Mouse (Mus musculus): Measurements from ENCODE around the gene Slc44a2. TPM values are rescaled to one million over a fixed set of nuclear protein-coding genes. Genes with fewer than 3 reads are reported as not detected.

Gene Slc44a2
- total RNA-seq, 2 experiments from 2014 or later = 99.2 to 113 TPM

DNA sequence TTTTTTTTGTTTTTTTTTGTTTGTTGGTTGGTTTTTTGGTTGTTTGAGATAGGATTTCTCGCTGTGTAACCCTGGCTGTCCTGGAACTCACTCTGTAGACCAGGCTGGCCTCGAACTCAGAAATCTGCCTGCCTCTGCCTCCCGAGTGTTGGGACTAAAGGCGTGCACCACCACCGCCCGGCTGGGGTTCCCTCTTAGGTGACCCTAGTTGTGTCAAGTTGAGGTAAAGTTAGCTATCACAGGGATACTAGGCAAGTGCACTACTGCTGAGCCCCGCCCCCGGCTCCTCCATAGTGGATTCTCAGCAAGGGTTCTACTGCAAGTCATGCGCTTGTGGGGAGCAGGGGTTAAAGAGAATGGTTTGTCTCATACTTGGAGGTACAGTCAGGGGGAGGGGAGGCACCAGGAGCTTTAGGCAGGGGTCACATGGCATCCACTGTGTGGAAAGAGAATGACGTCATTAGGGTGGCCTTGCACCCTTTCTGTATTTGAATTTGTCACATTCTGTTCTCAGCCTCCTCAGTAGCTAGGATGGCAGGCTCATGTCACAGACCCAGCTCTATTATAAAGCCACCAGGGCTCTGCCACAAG, 9.3 kb downstream of the Slc44a2 start:
- intact Hi-C loops (cut with DNase I) = no loop called here
- no peak for DNase-seq (ENCODE audit: low spot score)

DNA sequence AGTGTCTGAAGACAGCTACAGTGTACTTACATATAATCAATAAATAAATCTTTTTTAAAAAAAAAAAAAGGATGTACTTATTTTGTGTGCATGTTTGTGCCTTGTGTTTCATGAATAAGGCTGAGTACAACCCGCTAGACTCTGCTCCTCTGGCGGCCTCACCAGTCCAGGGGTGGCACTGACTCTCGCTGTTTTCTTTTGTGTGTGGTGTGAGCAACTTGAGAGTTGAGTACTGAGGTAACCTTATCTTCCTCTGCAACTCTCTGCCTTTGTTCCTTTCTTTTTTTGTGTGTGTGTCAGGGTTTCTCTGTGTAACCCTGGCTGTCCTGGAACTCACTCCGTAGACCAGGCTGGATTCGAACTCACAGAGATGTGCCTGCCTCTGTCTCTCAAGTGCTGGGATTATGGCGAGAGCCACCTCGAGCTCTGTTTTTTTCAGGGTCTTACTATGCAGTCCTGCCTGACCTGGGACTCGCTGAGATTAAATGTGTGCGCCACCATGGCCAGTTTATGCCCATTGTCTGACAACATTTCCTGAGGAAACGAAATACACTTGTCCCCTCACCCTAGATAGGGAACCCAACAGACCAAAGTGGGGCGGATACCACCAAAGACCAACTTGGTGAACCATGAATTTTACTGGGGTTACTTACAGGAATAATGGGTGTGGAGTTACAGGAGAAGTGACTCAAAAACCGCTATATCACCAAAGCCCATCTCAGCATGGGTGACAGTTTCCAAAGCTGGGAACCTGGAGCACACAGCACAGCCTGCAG, 11.1 kb downstream of the Slc44a2 start:
- intact Hi-C loops (cut with DNase I) = no loop called here
- no peak for DNase-seq (ENCODE audit: low spot score)

DNA sequence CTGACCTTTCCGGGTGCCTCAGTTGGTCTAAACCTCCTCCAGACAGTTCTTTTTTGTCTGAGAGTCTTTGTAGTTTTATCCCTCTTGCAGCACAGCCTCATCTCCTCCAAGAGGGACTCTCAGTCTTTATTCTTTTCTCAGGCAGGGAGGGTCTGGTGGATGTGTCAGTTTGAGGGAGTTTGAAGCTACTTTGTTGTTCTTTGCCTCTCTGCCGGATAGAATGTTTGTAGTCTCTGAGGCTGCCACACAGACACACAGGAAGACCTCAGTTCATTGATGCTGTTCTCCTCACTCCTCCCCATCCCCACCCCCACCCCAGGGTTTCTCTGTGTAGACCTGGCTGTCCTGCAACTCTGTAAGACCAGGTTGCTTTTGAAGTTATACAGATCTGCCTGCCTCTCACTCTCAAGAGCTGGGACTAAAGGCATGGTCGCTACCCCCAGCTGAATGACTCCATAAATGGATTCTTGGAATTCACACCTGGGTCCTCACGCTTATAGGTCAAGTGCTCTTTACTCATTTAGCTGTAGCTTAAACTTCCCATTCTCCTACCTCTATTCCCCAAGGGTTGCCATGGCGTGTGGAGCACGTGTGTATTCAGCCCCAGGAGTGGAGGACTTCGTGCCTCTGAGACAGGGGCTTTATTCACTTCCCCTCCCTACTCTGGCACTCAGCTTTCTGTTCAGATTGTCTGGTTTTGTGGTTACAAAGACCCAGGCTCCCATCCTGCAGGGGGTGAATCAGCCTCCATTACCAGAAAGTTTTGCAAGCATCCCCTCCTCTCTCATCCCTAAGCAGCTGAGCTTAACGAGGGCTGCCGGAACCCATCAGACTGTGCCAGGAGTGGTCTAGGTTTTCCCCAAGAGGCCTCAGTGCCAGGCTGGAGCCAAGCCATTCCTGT, 11.9 kb downstream of the Slc44a2 start:
- intact Hi-C loops (cut with DNase I) = no loop called here
- no peak for DNase-seq (ENCODE audit: low spot score)

DNA sequence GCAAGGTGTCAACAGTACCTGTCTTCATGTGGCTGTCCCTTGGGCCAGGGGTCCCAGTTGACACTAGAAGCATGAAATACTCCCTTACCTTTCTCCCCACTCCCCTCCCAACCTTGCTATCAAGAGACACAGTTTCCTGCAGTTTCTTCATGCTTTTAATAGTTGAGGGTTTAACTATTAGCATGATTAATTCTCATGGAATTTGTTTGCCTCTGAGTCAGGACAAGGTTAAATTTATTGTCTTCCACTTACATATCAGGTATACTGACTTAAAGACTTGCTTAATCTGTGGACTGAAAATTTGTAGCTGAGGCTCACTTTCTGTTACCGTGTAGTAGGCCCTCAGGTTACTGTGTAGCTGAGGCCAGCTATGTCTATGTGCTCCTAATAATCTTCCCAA, 13.0 kb downstream of the Slc44a2 start:
- DNase-seq (ENCODE audit: low spot score) = no peak
- intact Hi-C loops (cut with DNase I) = no loop called here

DNA sequence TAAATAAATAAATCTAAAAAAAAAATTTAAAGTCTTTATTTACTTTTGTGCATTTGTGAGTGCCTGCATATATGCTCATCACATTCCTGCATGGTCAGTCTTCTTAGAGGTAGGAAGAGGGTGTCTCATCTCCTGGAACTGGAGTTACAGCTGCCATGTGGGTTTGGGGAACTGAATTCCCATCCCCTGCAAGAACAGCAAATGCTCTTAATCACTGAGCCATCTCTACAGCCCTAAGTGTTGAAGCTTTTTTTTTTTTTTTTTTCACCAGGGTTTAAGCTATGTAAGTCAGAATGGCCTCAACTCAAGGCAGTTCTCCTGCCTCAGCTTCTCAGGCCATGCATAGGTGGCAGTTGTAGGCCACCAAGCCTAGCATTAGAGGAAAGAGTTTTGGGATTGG, 14.2 kb downstream of the Slc44a2 start:
- intact Hi-C loops (cut with DNase I) = no loop called here
- DNase-seq (ENCODE audit: low spot score) = no peak

DNA sequence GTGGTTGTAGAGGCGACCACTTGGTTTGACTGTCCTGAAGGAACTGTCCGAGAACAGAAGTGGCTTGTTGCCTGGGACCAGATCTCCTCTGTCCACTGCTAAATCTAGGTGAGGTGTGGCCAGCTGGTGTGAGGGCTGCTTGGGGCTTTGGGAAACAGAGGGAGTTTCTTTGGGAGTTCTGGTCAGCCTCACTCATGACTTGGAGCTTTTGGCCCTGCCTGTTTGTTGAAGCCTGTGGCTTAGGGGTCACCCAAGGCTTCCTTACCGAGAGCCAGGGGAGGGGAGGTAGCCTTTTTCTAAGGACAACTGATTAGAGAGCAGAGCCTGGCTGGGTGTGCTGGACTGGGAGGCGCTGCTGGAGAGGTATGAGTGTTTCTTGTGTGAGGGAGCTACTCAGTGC, 14.9 kb downstream of the Slc44a2 start:
- intact Hi-C loops (cut with DNase I) = no loop called here
- peak; percentile 47 for DNase-seq (ENCODE audit: low spot score)

DNA sequence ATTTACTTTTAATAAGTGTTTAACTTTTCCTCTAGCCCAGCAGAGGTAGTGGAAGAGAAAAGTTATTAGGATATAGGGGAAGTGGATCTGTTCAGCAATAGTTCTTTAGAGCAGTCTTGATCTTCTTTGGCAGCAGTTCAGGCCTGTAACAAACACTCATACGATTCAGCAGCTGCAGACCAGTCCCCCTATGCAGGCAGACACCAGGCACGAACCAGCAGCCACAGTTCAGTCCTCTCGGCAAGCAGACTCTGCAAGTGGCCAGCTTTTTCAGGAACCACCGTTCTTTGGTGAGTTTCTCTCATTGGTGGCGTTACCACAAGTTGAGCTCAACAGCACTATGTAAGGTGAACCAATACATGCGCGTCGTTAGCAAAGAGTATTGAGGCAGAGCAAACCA, 16.0 kb downstream of the Slc44a2 start:
- DNase-seq (ENCODE audit: low spot score) = no peak
- intact Hi-C loops (cut with DNase I) = no loop called here

DNA sequence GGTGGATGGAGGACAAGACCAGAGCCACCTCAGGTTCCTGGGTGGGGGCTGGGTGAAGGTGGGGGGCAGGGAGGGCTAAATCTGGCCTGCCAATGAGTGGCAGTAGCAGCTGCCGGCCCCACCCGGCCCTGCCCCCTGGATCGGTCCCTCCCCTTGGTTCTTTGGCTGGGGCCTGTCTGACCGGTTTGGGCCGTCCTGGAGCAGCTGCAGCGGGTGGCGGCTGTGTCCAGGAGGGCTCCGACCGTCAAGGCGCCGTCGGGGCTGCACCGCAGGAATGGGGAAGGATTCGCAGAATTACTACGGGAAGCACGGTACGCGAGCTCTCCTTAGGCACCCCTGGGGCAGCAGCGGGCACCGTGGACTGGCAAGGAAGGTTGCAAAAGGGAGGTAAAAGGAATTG, 17.2 kb downstream of the Slc44a2 start:
- DNase-seq (ENCODE audit: low spot score) = no peak
- intact Hi-C loops (cut with DNase I) = no loop called here

DNA sequence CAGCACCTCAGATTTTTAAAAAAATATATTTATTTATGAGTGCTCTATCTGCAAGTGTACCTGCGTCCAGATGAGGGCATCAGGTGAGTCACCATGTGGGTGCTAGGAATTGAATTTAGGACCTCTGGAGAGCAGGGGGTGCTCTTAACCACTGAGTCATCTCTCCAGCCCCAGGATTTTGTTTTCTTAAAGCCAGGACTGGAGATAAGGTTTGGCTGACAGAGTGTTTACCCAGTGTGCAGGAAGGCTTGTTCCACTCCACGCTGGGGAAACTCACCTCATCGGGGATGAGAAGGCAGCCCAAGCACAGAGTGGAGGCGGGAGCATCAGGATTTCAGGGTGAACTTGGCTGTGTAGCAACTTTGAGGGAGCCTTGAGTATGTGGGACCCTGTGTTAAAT, 19.9 kb downstream of the Slc44a2 start:
- intact Hi-C loops (cut with DNase I) = no loop called here
- DNase-seq (ENCODE audit: low spot score) = no peak

DNA sequence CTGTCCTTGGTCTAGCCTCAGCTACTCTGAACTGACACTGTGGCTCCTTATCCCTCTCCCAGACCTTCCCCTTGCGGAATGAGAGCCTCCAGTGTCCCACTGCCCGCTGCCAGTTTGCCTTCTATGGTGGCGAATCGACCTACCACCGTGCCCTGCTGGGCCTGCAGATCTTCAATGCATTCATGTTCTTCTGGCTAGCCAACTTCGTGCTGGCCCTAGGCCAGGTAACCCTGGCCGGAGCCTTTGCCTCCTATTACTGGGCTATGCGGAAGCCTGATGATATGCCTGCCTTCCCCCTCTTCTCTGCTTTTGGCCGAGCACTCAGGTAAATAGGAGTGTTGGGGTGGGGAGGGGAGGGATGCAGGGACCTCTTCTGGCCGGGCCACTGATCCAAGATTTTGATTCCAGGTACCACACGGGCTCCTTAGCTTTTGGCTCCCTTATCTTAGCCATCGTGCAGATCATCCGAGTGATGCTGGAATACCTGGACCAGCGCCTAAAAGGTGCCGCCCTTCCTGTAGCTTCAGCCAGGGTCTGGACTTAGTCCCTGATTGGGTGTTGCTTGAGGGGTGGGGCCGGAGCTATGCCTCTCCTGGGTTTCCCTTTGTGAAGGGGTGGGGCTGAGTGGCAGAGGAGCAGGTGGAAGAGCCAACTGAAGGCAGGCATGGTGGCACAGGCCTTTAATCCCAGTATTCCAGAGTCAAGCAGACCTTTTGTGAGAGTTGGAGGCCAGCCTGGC, 26.3 kb downstream of the Slc44a2 start:
- intact Hi-C loops (cut with DNase I) = no loop called here
- no peak for DNase-seq (ENCODE audit: low spot score)

DNA sequence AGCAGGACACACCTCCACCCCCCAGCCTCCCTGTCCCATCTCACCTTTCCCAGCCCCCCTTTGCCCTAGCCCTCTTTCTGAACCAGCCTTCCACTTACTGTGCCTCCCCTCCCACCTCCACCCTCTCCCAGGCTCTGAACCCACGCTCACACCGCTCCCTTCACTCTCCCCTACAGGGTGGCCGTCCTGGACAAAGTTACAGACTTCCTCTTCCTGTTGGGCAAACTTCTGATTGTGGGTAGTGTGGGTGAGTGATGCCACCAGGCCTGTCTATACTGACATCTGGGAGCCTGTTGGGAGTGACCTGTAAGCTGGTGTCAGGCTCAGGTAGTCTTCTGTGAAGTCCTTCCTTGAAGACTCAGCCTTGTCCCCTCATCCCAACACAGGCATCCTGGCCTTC, 27.7 kb downstream of the Slc44a2 start:
- intact Hi-C loops (cut with DNase I) = no loop called here
- DNase-seq (ENCODE audit: low spot score) = no peak

DNA sequence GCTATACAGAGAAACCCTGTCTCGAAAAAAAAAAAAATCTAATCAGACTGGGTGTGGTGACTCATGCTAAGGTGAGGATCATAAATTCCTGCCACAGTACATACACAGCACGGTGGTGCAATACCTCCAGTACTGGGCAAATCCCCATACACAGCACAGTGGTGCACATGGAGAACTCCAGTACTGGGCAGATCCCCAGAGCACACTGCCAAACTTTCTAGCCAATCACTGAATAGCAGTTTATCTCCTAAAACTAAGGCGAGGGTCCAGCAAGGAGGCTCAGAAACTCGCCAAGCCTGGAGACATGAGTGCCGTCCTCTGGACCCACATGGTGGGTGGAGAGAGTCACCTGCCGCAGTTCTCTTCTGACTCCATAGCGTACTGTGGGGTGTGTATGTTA, 30.7 kb downstream of the Slc44a2 start:
- intact Hi-C loops (cut with DNase I) = no loop called here
- DNase-seq (ENCODE audit: low spot score) = no peak

DNA sequence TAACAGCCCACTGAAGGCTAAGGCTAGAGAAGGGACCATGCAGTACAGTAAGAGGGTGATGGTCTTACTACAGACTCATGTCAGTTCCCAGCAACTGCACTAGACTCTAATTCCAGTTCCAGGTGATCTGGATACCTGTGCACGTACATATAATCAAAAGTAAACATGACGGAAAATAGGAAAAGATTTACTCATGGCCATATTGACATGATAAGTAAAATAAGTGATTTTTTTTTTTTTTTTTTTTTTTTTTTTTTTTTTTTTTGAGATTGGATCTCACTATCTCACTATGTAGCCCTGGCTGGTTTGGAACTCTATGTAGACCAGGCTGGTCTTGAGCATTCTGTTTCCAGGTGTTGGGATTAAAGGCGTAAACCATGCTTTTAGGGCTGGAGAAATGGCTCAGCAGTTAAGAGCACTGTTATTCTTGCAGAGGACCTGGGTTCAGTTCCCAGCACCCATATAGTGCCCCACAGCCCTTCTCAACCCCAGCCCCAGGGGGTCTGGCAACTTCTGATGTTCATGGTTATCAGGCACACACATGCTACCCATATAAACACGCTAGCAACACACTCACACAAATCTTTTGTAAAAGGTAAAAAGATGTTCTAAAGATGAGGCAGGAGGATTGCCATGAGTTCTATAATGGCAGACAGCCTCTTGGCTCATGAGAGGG, 31.3 kb downstream of the Slc44a2 start:
- DNase-seq (ENCODE audit: low spot score) = no peak
- intact Hi-C loops (cut with DNase I) = no loop called here

DNA sequence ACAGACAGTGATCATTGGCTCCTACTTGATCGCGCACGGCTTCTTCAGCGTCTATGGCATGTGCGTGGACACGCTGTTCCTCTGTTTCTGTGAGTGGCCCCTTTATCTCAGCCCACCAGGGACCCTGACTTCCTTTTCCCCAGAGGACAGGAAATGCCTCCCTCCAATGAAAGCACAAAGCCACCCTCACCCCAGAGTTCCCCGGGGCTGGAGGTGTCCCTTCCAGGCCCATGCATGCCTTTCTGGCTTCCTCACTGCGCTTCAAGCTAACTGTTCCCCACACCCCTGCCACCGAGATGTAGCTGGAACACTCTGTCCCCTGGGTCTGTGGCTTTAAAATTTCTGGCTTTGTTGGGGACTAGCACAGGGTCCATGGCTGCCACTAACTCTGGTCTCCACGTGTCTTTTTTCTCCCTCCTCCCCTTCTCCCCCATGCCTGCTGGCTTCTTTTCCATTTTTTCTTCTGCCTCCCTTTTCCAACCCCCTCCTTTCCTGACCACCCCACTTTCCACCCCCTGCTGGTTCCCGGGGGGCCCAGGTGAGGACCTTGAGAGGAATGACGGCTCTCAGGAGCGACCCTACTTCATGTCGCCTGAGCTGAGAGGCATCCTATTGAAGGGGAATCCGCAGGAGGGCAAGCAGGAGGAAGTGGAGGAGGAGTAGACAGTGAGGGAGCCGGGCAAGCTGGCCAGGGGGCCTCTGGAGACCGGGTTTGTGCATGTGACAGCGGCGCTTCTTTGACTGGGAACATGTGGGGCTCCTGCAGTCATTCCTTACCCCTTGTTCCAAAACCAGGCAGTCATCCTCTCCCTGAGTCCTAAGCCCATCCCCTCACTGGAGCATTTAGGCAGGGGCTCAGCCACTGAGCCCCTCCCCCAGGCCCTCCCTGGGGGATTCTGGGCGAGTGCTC, 32.2 kb downstream of the Slc44a2 start:
- no peak for DNase-seq (ENCODE audit: low spot score)
- intact Hi-C loops (cut with DNase I) = no loop called here

DNA sequence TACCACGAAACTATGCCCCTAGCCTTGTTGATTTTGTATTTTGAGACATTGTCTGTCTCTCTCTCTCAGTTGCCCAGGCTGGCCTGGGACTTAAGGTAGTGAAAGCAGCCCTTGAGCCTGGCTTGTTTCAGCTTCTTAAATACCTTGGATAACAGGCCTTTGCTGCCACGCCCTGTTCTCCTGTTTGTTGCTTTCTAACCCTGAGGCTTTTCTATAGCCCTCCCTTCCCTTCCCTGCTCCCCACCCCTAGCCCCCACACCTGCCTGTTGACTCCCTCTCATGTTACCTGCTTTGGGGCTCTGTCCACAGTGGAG, 32.8 kb downstream of the Slc44a2 start:
- DNase-seq (ENCODE audit: low spot score) = no peak
- intact Hi-C loops (cut with DNase I) = no loop called here

DNA sequence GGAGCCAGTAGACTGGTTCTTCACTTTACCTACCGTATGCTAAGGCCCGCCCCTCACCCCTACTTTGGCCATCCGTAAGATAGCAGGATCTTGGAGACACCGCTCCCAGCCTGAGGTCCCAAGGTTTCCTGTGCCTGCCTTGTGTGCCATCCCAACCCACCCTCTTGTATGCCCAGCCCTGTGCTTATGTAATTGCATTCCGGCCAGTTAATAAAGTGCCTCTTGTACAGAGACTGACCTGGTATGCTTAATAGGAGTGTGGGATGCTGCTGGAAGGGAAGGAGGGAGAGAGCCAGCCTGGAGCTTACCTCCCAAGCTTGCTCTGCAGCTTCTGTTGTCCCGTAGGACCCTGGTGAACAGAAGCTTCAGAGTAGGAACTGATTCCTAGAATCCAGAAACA, 34.3 kb downstream of the Slc44a2 start:
- DNase-seq (ENCODE audit: low spot score) = no peak
- intact Hi-C loops (cut with DNase I) = no loop called here

DNA sequence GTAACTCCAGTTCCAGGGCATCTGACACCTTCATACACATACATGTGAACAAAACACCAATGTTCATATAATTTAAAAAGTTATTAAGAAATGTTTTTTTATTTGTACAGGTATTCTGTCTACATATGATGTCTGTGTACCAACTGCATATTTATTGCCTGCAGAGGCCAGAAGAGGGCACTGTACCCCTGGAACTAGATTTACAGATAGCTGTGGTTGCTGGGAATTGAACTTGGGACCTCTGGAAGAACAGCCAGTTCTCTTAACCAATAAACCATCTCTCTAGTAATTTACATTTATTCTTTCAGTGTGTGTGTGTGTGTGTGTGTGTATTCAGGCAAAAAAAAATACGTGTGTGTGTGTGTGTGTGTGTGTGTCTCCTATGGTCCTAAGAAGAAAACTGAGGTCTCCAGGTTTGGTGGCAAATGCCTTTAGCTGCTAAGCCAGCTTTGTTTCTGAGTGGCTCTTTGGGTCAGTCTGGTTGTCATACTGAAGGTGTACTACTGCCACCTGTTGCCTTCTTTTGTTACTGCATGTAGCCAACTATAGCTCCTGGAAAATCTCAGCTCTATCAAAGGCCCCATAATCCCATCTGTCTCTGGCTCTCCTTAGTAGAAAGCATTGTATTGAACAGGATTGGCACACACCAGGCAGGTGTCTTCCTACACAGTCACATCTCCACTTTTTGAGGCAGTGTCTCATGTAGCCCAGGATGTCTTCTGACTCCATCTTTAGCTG, 36.7 kb downstream of the Slc44a2 start:
- intact Hi-C loops (cut with DNase I) = loop anchor here (1.0 kb wide), 1 partner anchor 44 kb away; no protein-coding TSS in a partner anchor

DNA sequence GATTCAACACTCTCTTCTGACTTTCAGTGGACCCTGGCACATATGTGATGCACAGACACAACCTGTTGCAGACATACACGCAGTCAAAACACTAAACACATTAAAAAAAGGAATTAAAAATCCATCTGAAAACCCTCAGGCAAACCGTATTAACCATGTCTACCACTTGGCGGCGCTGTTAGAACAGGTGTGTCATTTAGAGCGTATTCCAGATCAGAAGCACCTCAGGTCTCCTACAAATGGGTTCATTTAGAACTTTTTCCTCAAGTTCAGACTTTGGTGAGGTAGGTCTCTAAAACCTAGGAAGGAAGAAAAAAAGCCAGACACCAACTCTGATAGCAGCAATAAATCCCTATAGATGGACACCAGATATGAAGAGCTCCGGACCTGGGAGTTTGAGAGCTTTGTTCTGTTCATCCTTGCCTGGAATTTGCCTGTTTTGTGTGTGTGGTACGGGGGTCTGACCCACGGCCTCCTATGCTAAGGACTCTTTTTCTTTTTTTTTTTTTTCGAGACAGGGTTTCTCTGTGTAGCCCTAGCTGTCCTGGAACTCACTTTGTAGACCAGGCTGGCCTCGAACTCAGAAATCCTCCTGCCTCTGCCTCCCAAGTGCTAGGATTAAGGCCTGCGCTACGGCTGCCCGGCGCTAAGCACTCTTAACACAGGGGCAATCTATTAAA, 46.2 kb downstream of the Slc44a2 start:
- no peak for DNase-seq (ENCODE audit: low spot score)
- intact Hi-C loops (cut with DNase I) = loop anchor here (1.0 to 5.0 kb wide), 3 partner anchors 43 to 251 kb away; partner anchors contain the start of gene Smarca4

More for the DNA sequence above, 36.7 kb downstream of the Slc44a2 start:
- DNase-seq (ENCODE audit: low spot score) = no peak
